9 mouse cellular contexts compared by ENCODE assay signal in genomic region chr11:115475758-115476237, GRCm38 (mm10). TPM values are rescaled to one million over a fixed set of nuclear protein-coding genes. Genes with fewer than 3 reads are reported as not detected.
DNase-seq lines count a peak whose midpoint lies in the region; ATAC-seq and TF ChIP-seq lines count a peak whose summit lies in the region.
"Had no signal": no experiment of that assay in that cellular context is flagged by ENCODE, and none has a peak within 500 bp of the region (broad histone marks: within the 10 kb centered on the region; RNA-seq: fewer than 3 reads in every experiment).

No protein-coding gene starts in this region.

- peak overlapping the region; percentile 95 for H3K4me2 ChIP-seq in forebrain, embryonic 13.5 days
- peak overlapping the region; percentile 95 for H3K4me2 ChIP-seq in liver, embryonic 16.5 days (ENCODE audit: low read depth, low read length)

- peaks cover 22% of the 10 kb centered on the region for H3K79me2 ChIP-seq in C2C12 (ENCODE audit: control insufficient read depth, insufficient read depth)

- no peaks in the 10 kb centered on the region for H3K36me3 ChIP-seq in C2C12 (ENCODE audit: control insufficient read depth, insufficient read depth)
- H3K36me3 ChIP-seq in forebrain, embryonic 13.5 days (ENCODE audit: poor library complexity, severe bottlenecking), result no peaks in the 10 kb centered on the region; the same call in 1 of the 2 replicates
- H3K36me3 ChIP-seq in liver, embryonic 16.5 days (ENCODE audit: control insufficient read depth, insufficient read depth), result no peaks in the 10 kb centered on the region

- H3K9me3 ChIP-seq in forebrain, embryonic 13.5 days (replicated peaks), result no peaks in the 10 kb centered on the region
- no peaks in the 10 kb centered on the region for H3K9me3 ChIP-seq in liver, embryonic 16.5 days (replicated peaks; ENCODE audit: control insufficient read depth, low read length)

- peak overlapping the region; percentile 90 for H3K4me3 ChIP-seq in gastrocnemius, adult 2 months
- H3K4me3 ChIP-seq in C2C12 (ENCODE audit: insufficient read depth, poor library complexity, severe bottlenecking), result peak overlapping the region; percentile 93
- H3K4me3 ChIP-seq in forebrain, embryonic 13.5 days, result peak overlapping the region; percentile 83
- peak overlapping the region; percentile 90 for H3K4me3 ChIP-seq in liver, embryonic 16.5 days (ENCODE audit: low read depth, low read length)

- H3K4me1 ChIP-seq in forebrain, embryonic 13.5 days, result peaks cover 33% of the 10 kb centered on the region
- H3K4me1 ChIP-seq in liver, embryonic 16.5 days (ENCODE audit: control insufficient read depth, low read depth, low read length), result peaks cover 31% of the 10 kb centered on the region

- peaks cover 4% of the 10 kb centered on the region for H3K79me3 ChIP-seq in C2C12 (ENCODE audit: low read depth)

- no peak for TF ChIP-seq CTCF in gastrocnemius, adult 2 months (IDR thresholded peaks at IDR 0.05)
- no peak for TF ChIP-seq CTCF in C2C12 (IDR thresholded peaks at IDR 0.05; ENCODE audit: control insufficient read depth, insufficient read depth, insufficient read length)

- intact Hi-C loops in gastrocnemius, adult 2 months (cut with DNase I), result loop anchor here (2.0 kb wide), 2 partner anchors 47 to 117 kb away; no protein-coding TSS in a partner anchor

- H3K9ac ChIP-seq in forebrain, embryonic 13.5 days, result peak overlapping the region; percentile 82
- peak overlapping the region; percentile 88 for H3K9ac ChIP-seq in liver, embryonic 16.5 days (ENCODE audit: low read depth, low read length)

- H3K27ac ChIP-seq in gastrocnemius, adult 2 months, result peak overlapping the region; percentile 87
- no peak overlapping the region for H3K27ac ChIP-seq in forebrain, embryonic 13.5 days
- H3K27ac ChIP-seq in liver, embryonic 16.5 days (ENCODE audit: low read length), result peak overlapping the region; percentile 57; the same call in 1 of the 2 replicates

- no peaks in the 10 kb centered on the region for H3K27me3 ChIP-seq in C2C12 (ENCODE audit: control insufficient read depth, insufficient read depth, insufficient read length)
- no peaks in the 10 kb centered on the region for H3K27me3 ChIP-seq in forebrain, embryonic 13.5 days
- no peaks in the 10 kb centered on the region for H3K27me3 ChIP-seq in liver, embryonic 16.5 days (ENCODE audit: control insufficient read depth, insufficient read depth, low read depth, low read length)

- ATAC-seq in forebrain, embryonic 13.5 days, result peak; percentile 34; the same call in 1 of the 2 replicates
- ATAC-seq in liver, embryonic 16.5 days (ENCODE audit: low read depth), result peak; percentile 12

- whole genome bisulfite sequencing in forebrain, embryonic 13.5 days, result 4% methylated on average over 28 of the region's 28 CpGs
- WGBS in liver, embryonic 16.5 days (ENCODE audit: insufficient replicate concordance), result 1% methylated on average over 28 of the region's 28 CpGs

- no peak for DNase-seq in gastrocnemius, adult 2 months
- no peak for DNase-seq in gastrocnemius, adult 18-20 months (ENCODE audit: low spot score)
- DNase-seq in cerebellum, adult 9-10 months, result no peak
- DNase-seq in layer of hippocampus, adult 18-20 months (ENCODE audit: low spot score in 2 of 2), result no peak
- DNase-seq in ovary, adult 18-20 months (ENCODE audit: low spot score), result no peak

- peak overlapping the region; percentile 84 for H3ac ChIP-seq in C2C12 (ENCODE audit: control insufficient read depth, insufficient read length, low read depth)

TF ChIP-seq in C2C12, 6 proteins besides CTCF, POLR2A, EP300 and RAD21:
- TF ChIP-seq MYOD1 (IDR thresholded peaks at IDR 0.05; ENCODE audit: control insufficient read depth, insufficient read length, low read depth), result no peak
- no peak for TF ChIP-seq MAX (IDR thresholded peaks at IDR 0.05)
- TF ChIP-seq CEBPB (IDR thresholded peaks at IDR 0.05; ENCODE audit: low read depth), result no peak
- no peak for TF ChIP-seq USF1 (IDR thresholded peaks at IDR 0.05; ENCODE audit: low read depth)
- no peak for TF ChIP-seq FOSL1 (IDR thresholded peaks at IDR 0.05; ENCODE audit: insufficient read depth, low read length, poor library complexity, severe bottlenecking)
- no peak for TF ChIP-seq MYOG (IDR thresholded peaks at IDR 0.05; ENCODE audit: control insufficient read depth, extremely low read depth, insufficient read length)
TF ChIP-seq in C2C12: peak in this region for 0.

RNA-seq across cellular contexts. Expression of gene Armc7, which starts 0.3 kb away (rescaled TPM):
- under 1 TPM; 0.95 to 0.99 TPM for total RNA-seq in gastrocnemius, adult 2 months (2021)
- total RNA-seq in gastrocnemius, adult 18-20 months (2021), result 1 to 10 TPM in 1 of 2 experiments, under 1 TPM in 1; 0.82 to 1.3 TPM
- 5.4 TPM for polyA plus RNA-seq in C2C12 (2012; fragmentation: generic; extraction: Trizol)
- polyA plus RNA-seq in forebrain, embryonic 13.5 days (2015; fragmentation: Nextera tagmentation; extraction: Ambion mirVana), result 11.3 and 13.0 TPM in 2 replicates
- 3.7 TPM in 2 replicates for polyA plus RNA-seq in liver, embryonic 16.5 days (2015; fragmentation: Nextera tagmentation; extraction: Ambion mirVana)
- total RNA-seq in layer of hippocampus, adult 18-20 months (2021), result 10 to 100 TPM; 11.4 to 13.8 TPM

RNA-seq across cellular contexts. Expression of gene Slc16a5, which starts 13.5 kb away (rescaled TPM):
- total RNA-seq in gastrocnemius, adult 2 months (2021), result not detected
- total RNA-seq in gastrocnemius, adult 18-20 months (2021), result not detected
- 0.07 TPM for polyA plus RNA-seq in C2C12 (2012; fragmentation: generic; extraction: Trizol)
- polyA plus RNA-seq in forebrain, embryonic 13.5 days (2015; fragmentation: Nextera tagmentation; extraction: Ambion mirVana), result not detected in 2 replicates
- polyA plus RNA-seq in liver, embryonic 16.5 days (2015; fragmentation: Nextera tagmentation; extraction: Ambion mirVana), result 0.21 and 0.51 TPM in 2 replicates
- total RNA-seq in layer of hippocampus, adult 18-20 months (2021), result not detected
- total RNA-seq: hematopoietic stem cell, adult 5-6 weeks had no signal

RNA-seq across cellular contexts. Expression of gene Nt5c, which starts 15.9 kb away (rescaled TPM):
- 1 to 10 TPM; 5.8 to 7.7 TPM for total RNA-seq in gastrocnemius, adult 2 months (2021)
- 1 to 10 TPM; 6.2 to 6.8 TPM for total RNA-seq in gastrocnemius, adult 18-20 months (2021)
- polyA plus RNA-seq in C2C12 (2012; fragmentation: generic; extraction: Trizol), result 109 TPM
- polyA plus RNA-seq in forebrain, embryonic 13.5 days (2015; fragmentation: Nextera tagmentation; extraction: Ambion mirVana), result 87.0 and 91.1 TPM in 2 replicates
- polyA plus RNA-seq in liver, embryonic 16.5 days (2015; fragmentation: Nextera tagmentation; extraction: Ambion mirVana), result 32.0 and 36.3 TPM in 2 replicates
- total RNA-seq in layer of hippocampus, adult 18-20 months (2021), result 10 to 100 TPM; 66.5 to 66.8 TPM

RNA-seq across cellular contexts. Expression of gene Trim80, which starts 35.5 kb away (rescaled TPM):
- total RNA-seq in gastrocnemius, adult 2 months (2021), result not detected
- total RNA-seq in gastrocnemius, adult 18-20 months (2021), result not detected
- not detected for polyA plus RNA-seq in C2C12 (2012; fragmentation: generic; extraction: Trizol)
- polyA plus RNA-seq in forebrain, embryonic 13.5 days (2015; fragmentation: Nextera tagmentation; extraction: Ambion mirVana), result not detected in 2 replicates
- 0.84 and 1.1 TPM in 2 replicates for polyA plus RNA-seq in liver, embryonic 16.5 days (2015; fragmentation: Nextera tagmentation; extraction: Ambion mirVana)
- not detected for total RNA-seq in layer of hippocampus, adult 18-20 months (2021)
- total RNA-seq: hematopoietic stem cell, adult 5-6 weeks had no signal

RNA-seq across cellular contexts. Expression of gene Jpt1, which starts 38.4 kb away (rescaled TPM):
- total RNA-seq in gastrocnemius, adult 2 months (2021), result 10 to 100 TPM; 38.4 to 40.9 TPM
- 10 to 100 TPM; 49.7 to 52.4 TPM for total RNA-seq in gastrocnemius, adult 18-20 months (2021)
- 320 TPM for polyA plus RNA-seq in C2C12 (2012; fragmentation: generic; extraction: Trizol)
- polyA plus RNA-seq in forebrain, embryonic 13.5 days (2015; fragmentation: Nextera tagmentation; extraction: Ambion mirVana), result 1,632 and 1,660 TPM in 2 replicates
- polyA plus RNA-seq in liver, embryonic 16.5 days (2015; fragmentation: Nextera tagmentation; extraction: Ambion mirVana), result 190 and 209 TPM in 2 replicates
- total RNA-seq in layer of hippocampus, adult 18-20 months (2021), result 100 to 1,000 TPM; 136 to 139 TPM

Comparison
In these comparisons a context has a peak if more than half of its experiments do, and no peak if none do; other contexts are left out.
1. RNA of gene Armc7, which starts 0.3 kb away (total RNA-seq): 11.4 to 13.8 TPM in layer of hippocampus, adult 18-20 months; 0.82 to 1.3 TPM in gastrocnemius, adult 18-20 months and 0.95 to 0.99 TPM in gastrocnemius, adult 2 months; every median in the first group is over 4 times any median in the second.
2. RNA of gene Nt5c, which starts 15.9 kb away (total RNA-seq): 66.5 to 66.8 TPM in layer of hippocampus, adult 18-20 months; 5.8 to 7.7 TPM in gastrocnemius, adult 2 months and 6.2 to 6.8 TPM in gastrocnemius, adult 18-20 months; every median in the first group is over 4 times any median in the second.
3. Peak in every context shown above with its lines, with median percentiles within 50 percentile points of each other: H3K4me3 ChIP-seq.